Mouse (Mus musculus): ENCODE data around the gene Manba.
A peak's percentile ranks its signal among the peaks of the same experiment; 100 is the strongest.

The Manba gene

DNA sequence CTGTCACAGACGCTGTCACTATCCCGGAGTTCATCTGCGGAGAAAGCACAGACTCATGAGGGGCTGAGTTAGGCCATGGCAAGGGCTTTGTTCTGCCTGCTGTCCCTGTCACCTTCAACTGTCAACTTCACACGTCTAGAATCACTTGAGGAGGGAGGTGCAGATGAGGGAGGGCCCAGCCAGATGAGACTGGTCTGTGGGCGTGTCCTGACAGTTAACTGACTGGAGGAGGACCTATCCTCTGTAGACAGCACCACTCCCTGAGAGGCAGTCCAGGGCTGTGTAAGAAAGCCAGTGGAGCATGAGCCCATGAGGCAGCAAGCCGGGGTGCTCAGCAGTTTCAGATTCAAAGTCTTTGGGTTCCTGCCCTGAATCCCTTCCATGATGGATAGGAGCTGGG is 100.1 kb downstream of the Manba start:
- no peak for DNase-seq (ENCODE audit: low read depth)

DNA sequence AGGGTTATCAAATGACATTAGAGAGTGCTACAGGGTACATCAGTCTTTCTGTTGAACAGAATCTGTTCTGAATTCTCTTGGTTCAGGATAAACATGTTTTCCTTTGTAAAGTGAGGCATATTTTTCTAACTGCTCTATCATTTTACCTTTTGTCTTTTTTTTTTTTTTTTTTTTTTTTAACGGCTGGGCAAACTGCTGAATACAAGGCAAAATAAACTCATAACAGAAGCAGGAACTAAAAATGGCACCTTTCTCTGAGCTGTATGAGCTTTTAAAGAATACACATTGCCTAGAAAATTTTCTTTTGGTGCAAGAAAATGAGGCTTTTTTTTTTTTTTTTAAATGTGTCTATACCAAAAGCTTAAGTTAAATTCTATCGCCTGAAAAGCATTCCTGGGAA is 100.6 kb downstream of the Manba start:
- DNase-seq (ENCODE audit: low read depth) = no peak

DNA sequence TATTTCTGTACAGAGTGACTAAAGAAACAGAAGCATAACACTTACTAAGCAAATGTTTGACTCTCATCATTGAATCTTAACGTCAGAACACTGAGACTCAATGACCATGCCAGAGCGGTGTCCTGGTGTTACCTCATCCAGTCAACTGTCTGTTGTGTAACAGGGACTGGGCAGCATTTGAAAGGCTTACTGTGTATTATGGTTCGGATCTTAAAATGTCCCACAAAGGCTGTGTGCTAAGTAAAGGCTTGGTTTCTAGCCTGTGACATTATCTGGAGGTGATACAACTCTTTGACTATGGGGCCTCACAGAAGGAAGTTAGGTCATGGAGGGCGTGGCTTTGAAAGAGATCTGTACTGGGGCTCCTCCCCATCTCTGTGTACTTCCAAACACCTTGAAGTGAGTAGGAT is 101.1 kb downstream of the Manba start:
- DNase-seq (ENCODE audit: low read depth) = no peak

DNA sequence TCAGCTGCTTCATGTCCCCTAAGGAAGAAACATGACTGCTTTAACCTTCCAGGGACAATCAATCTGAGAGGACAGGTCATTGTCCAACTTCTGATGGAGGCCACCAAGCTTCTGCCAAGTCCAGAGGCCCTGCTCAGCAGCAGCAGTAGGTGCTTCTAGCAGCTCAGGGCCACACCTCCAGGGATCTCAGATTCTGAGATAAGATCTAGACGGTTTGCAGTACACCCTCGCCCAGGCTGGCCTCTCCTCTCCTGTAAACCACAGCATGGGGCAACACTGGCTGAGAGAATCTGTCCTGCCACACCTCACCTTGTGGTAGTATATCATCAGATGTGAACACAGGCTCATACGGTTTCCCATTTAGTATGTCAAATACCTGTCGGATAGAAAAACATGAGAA is 105.1 kb downstream of the Manba start:
- no peak for DNase-seq (ENCODE audit: low read depth)

DNA sequence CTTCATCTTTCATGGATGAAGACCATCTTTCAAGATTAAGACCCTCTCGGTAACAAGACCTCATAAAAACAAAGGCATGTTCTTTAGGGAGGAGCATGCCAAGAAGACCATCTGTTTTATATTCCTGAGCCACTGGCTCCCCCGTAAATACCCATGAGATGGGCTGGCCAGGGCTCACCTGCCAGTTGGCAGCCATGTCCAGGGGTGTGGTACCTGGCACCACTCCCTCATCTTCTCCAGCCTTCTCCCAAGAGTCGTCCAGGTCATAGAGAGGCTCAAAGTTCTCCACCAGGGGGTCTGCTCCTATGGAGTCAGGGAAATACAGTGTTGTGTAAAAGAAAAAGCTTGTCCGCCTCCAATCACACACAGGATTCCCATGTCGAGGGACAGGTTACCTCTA is 106.0 kb downstream of the Manba start:
- no peak for DNase-seq (ENCODE audit: low read depth)

DNA sequence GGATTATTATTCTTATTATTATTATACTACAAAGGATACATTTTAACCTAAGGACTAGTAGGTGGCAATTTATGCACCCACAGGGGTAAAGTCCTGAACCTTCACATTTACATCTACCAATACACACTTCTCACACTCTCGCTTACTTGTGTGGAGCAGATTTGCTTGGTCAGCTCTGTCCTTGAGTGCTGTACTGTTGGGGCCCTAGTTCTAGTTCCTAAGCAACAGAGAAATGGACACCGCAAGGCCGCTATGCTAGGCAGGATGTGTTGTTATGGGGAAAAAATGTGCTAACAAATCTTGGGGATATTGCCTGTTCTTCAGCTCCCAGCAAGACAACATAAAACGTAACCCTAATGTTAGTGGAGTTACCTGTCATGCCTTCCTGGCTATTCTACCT is 106.6 kb downstream of the Manba start:
- DNase-seq (ENCODE audit: low read depth) = no peak

DNA sequence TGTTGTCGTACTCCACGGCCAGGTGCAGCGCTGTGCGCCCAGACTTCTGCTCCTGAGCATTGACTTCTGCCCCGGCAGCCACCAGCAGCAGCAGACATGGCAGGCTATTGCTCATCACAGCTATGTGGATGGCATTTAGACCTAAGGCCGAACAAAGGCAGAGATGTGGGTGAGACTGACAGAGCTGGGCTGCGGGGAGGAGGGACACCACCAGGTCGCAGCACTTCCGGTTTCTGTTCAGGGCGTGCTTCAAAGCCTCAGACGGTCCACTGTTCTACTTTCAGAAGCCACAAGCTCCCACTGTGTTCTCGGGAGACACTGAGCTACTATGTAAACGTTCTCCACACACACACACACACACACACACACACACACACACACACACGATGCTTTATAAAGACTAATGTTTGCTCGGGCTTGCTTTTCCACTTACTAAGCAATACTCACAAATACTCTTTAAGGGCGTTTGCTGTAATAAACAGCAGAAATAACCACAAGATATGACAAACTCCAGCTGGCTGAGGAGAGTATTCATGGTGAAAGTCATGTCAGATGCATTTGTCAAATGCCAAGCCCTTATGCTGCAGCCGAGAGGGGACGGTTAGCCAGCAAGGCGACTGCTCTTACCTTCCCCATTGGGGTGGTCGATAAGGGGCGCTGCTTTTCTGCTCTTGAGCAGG is 109.0 kb downstream of the Manba start:
- DNase-seq (ENCODE audit: low read depth) = peak; percentile 61

DNA sequence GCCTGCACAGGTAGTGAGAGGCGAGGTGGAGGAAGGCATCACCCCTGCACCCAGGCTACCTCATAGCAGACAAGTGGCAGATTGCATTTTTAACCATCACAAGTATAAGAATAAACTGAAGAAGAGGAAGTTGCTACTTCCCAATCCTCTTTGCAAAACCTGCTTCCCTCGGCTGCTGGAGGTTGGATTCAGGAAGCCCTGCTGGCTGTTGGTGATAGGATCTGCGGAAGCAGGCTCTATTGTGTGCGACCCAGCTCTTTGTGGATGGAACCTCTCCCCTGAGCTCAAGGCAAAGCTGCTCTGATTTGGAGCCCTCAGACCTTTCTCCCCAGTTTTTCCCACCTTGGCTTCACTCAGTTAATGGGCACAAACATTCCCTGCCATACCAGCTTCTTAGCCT is 111.6 kb downstream of the Manba start:
- no peak for DNase-seq (ENCODE audit: low read depth)

DNA sequence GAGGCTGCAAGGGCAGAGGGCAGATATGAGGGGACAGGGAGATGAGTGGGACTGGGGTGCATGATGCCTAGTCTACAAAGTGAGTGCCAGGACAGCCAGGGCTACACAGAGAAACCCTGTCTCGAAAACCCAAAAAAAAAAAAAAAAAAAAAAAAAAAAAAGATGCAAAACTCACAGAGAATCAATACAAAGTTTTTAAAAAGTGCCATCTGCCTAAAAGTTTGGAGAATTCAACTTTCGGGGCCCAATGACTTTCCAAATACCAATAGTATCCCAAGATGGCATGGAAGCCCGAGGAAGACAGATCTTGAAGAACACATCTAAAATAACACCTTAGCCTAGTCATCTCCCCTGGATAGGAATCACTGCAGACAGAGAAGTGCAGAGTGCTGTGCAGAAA is 112.9 kb downstream of the Manba start:
- no peak for DNase-seq (ENCODE audit: low read depth)

DNA sequence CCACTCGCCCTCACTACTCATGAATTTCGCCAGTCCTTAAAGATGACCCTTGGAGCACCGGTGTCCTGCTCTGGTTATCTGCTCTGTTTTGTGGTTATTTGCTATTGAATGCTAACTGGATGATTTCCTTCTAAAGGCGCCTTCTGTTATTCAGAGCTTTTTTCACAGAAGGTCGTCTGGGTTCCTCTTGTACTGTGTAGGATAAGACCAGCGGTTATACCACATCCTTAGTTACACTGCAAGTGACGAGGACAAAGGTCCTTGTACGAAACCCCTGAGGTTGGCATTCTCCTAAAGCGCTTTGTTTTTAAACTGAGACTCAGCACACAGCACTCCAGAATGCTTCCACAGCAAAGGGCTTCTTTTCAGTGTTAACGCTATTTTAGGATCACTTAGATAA is 117.3 kb downstream of the Manba start:
- DNase-seq (ENCODE audit: low read depth) = peak; percentile 43

DNA sequence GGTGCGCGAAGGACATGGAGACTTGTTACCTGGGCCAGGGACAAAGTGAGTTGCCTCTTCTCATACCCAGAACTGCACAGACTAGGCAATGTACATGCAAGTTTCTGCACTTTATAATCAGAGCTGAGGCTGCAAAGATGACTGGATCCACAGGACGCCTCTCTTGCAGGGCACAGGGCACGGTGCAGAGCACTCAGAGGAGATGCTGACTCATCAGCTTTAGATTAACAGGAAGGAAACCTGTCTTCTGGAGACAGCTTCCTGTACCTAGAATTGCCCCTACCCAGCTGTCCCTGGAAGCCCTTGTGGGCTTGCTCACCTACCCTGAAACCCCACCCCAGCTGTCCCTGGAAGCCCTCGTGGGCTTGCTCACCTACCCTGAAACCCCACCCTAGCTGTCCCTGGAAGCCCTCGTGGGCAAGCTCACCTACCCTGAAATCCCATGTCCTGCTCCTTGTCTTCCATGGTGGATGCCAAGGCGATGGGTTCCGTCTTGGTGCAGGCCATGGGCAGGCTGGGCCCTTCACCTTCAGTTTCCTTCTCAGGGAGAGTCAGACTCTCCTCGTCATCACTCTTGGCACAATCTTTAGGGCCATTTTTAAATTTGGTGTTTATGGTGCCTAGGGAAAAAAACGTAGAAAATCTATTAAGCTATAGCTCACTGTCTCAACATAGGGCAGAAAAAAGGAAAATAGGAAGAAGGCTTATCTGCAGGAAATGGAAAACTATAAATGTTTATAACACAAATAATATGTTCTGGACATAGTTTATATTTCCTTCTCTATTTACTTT is 119.4 kb downstream of the Manba start:
- DNase-seq (ENCODE audit: low read depth) = no peak

DNA sequence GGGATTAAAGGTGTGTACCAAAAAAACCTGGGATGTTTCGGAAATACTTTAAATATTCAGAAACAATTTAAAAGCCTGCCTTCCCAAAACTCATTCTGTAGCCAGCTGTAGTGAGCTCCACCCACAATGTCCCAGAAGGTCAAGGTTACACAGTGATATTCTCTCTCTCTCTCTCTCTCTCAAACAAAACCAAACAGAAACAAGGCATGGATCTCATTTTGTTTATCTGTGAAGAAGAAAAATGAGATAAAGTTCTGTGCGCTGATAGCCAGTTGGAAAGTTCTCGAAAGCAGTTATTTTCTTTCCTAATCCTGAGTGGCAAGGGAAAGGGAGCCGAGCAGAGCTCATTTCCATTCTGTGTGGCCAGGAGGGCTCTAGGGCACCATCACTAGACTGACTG is 120.1 kb downstream of the Manba start:
- DNase-seq (ENCODE audit: low read depth) = no peak

DNA sequence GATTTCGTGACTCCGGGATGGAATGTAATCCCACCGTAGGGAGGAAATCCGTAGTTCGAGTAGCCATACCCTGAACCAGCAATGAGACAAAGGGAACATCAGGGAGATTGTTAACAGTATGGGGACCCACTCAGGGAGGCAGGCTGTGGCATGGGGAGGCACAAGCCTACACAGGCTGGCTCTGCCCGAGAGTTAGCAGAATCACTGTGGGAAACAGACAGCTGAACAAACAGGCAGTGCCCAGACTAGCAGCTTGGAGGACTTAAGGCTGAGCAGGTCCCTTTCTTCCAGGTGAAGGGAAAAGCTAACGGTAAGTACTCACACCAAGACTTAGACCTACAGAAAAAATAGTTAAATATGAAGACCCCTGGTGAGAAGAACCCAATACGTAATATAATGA is 121.2 kb downstream of the Manba start:
- DNase-seq (ENCODE audit: low read depth) = no peak

DNA sequence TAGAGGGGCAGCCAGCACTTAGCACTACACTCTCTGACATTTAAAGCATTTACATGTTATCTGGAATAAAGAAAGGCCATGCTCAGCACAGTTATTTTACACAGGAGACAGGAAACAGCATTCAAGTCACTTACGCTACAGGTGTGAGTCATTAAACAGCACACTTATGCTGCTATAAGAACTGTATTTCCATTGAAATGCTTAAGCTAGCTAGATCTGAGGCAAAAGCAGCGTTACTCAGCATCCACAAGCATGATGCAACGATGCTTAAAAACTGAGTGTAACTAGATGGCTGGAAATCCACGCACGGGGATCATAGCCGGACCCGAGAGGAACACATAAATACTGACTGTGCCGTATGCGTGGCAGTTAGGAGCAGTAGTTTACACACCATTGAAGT is 121.6 kb downstream of the Manba start:
- no peak for DNase-seq (ENCODE audit: low read depth)

DNA sequence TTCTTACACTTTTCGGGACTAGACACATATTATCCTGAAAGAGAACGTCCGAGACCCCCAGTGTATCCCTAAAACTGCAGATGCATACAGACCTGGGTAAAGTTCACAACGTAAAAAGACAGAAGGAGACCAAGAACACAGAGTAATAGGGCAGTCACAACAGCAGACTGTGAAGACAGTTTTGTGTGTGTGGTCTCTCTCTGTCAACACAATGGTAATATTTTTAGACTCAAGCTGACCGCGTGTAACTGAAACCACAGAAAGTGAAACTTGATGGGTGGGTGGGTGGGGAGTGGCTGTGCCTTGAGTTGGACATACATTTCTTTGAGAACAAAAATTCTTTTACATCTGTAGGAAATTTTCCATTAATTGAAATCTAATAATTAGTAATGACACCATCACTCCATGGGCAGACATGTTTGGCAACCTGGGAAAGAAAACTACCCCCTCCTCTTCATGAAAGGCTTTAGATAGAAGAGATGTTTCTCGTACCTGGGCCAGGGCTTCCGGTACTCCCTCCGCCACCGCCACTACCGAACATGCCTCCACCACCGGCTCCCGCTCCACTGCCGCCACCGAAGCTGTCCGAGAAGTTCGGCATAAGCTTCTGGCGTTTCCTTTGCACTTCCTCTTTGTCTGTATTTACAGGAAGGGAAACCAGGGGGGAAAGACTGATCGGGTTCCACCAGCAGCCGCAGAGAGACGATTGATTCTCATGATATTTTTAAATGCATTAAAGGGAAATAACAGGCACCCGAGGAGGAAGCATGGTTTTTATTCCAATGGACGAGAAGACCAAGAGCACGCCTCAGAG is 122.5 kb downstream of the Manba start:
- peak; percentile 44 for DNase-seq (ENCODE audit: low read depth)

DNA sequence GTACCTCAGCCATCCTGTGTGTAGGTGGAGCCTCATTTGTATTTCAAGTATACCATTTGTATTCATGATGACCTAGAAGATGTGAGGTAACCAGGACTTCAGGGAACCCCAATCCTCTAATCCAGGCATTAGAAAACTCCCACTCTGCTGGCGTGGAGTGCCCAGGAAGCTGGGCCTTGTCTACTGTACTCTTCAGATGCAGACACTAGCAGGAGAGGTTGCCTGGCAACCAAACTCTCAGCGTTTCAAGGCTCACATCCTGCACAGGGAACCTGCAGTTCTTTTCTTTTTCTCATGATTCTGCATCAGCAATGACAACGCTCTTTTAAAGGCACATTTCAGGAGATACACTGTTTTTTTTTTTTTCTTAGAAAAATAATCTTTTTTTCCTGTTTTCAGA is 124.8 kb downstream of the Manba start:
- DNase-seq (ENCODE audit: low read depth) = peak; percentile 46

DNA sequence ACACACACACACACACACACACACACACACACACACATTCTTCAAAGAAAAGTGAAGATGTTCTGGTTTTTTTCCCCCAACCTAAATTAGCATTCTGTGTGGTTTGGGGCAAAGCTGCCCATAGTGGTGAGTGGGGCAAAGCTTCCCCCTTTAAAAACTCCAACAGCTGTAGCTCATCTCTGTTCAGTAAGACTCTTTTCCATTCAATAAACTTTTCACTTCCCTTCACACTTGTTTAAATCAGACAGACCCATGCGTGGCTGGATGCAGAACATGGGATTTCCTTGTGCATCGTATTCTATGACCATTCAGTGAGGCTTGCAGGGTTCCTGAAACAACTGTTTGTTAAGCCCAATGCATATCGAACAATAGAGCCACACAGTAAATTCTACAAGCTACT is 129.0 kb downstream of the Manba start:
- no peak for DNase-seq (ENCODE audit: low read depth)

DNA sequence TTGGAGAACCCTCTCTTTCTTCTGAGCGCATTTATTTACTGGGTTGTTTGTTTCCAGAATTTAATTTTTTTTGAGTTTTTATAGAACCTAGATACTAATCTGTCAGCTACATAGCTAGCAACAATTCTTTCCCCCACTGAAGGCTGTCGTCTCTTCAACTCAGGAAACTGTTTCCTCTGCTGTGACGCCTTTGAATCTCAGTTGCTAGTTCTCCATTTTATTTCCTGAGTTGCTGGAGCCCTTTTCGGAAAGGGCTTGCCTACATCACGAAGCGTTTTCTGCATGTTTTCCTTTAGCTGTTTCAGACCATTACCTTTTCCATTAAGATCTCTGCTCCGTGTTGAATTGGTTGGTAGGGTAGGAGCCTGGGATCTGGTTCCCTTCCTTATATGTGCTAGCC is 131.3 kb downstream of the Manba start:
- no peak for DNase-seq (ENCODE audit: low read depth)
